Mouse (Mus musculus) CH12.LX (cell line): ENCODE results near the gene Elf1. TPM values are rescaled to one million over a fixed set of nuclear protein-coding genes. Genes with fewer than 3 reads are reported as not detected.

Experiments
- DNase-seq: peaks from one replicate; pipeline ENCODE4 v3.0.0-alpha.2; 2013; ENCODE audit errors: extremely low read depth
- H3K27ac ChIP-seq: 2 replicates; pipeline ENCODE4 v1.5.1; 2012; ENCODE audit warnings: low read depth, mild to moderate bottlenecking, control low read depth, moderate library complexity; ENCODE audit not compliant: insufficient read depth
- H3K27me3 ChIP-seq: replicated peaks from 2 replicates; pipeline ENCODE3; 2012; ENCODE audit warnings: inconsistent platforms
- H3K36me3 ChIP-seq, 2 experiments: replicated peaks in 1 of 2; 2 replicates each; pipeline versions ENCODE3 to v1.6.1; 2012; ENCODE audit warnings: inconsistent platforms in 1 of 2, low read length in 1 of 2, mild to moderate bottlenecking in 1 of 2, mixed read lengths in 1 of 2, moderate library complexity in 1 of 2; ENCODE audit not compliant: control insufficient read depth in 1 of 2, insufficient read depth in 1 of 2
- H3K4me1 ChIP-seq, 2 experiments: 2 replicates each; pipeline ENCODE4 v1.6.1; 2012; ENCODE audit warnings: inconsistent platforms in 1 of 2, moderate library complexity in 1 of 2; ENCODE audit not compliant: insufficient read depth in 2 of 2, control insufficient read depth in 1 of 2
- H3K4me2 ChIP-seq: 2 replicates; pipeline ENCODE4 v1.6.1; 2012; ENCODE audit warnings: low read depth, mild to moderate bottlenecking, control low read depth; ENCODE audit not compliant: poor library complexity, insufficient read depth, severe bottlenecking
- H3K4me3 ChIP-seq, 3 experiments: fragments of 150-350 bp in 1 of 3; sonication (generic) in 1 of 3; replicated peaks in 1 of 3; 2 replicates each; pipeline versions ENCODE3 to v1.5.1; 2011 to 2012; ENCODE audit warnings: low read depth in 2 of 3, low read length in 2 of 3, mild to moderate bottlenecking in 2 of 3, moderate library complexity in 2 of 3, control low read depth in 1 of 3, improper control_type of control experiment in 1 of 3, inconsistent platforms in 1 of 3, mixed read lengths in 1 of 3; ENCODE audit not compliant: poor library complexity in 1 of 3
- H3K79me2 ChIP-seq: replicated peaks from 2 replicates; pipeline ENCODE4 v1.6.1; 2012; ENCODE audit warnings: mild to moderate bottlenecking, moderate library complexity; ENCODE audit not compliant: control insufficient read depth, poor library complexity, insufficient read depth, severe bottlenecking; ENCODE audit errors: extremely low read depth
- H3K9ac ChIP-seq: 2 replicates; pipeline ENCODE4 v1.6.1; 2012; ENCODE audit warnings: low read depth, mild to moderate bottlenecking, control low read depth, moderate library complexity; ENCODE audit not compliant: insufficient read depth
- H3K9me3 ChIP-seq: replicated peaks from 2 replicates; pipeline ENCODE3; 2012; ENCODE audit warnings: low read length, inconsistent platforms, mixed read lengths
- CHD1 ChIP-seq: IDR thresholded peaks from 2 replicates; pipeline ENCODE4 v1.6.1; 2012; ENCODE audit warnings: low read depth, low read length, improper control_type of control experiment, inconsistent platforms
- CTCF ChIP-seq, 2 experiments: IDR thresholded peaks in 1 of 2; conservative IDR thresholded peaks in 1 of 2; 2 replicates each; pipeline ENCODE4 v1.5.1; 2011 to 2012; ENCODE audit warnings: low read depth in 2 of 2, low read length in 2 of 2, improper control_type of control experiment in 1 of 2, inconsistent platforms in 1 of 2, mild to moderate bottlenecking in 1 of 2, moderate library complexity in 1 of 2
- E2F4 ChIP-seq: IDR thresholded peaks from 2 replicates; pipeline ENCODE4 v1.6.1; 2011; ENCODE audit warnings: low read depth, low read length, improper control_type of control experiment; ENCODE audit not compliant: insufficient replicate concordance
- EP300 ChIP-seq: IDR thresholded peaks from 2 replicates; pipeline ENCODE4 v1.6.1; 2011; ENCODE audit warnings: low read length, improper control_type of control experiment
- GABPA ChIP-seq: IDR thresholded peaks from 2 replicates; pipeline ENCODE4 v1.6.1; 2012; ENCODE audit warnings: low read depth, low read length, improper control_type of control experiment, inconsistent platforms; ENCODE audit not compliant: insufficient replicate concordance
- HCFC1 ChIP-seq: IDR thresholded peaks from 2 replicates; pipeline ENCODE4 v1.6.1; 2012; ENCODE audit warnings: low read depth, mild to moderate bottlenecking, inconsistent platforms, low read length, improper control_type of control experiment
- MAX ChIP-seq: IDR thresholded peaks from 2 replicates; pipeline ENCODE4 v1.6.1; 2011; ENCODE audit warnings: low read length, improper control_type of control experiment
- MAZ ChIP-seq: IDR thresholded peaks from 2 replicates; pipeline ENCODE4 v1.6.1; 2012; ENCODE audit warnings: low read depth, mild to moderate bottlenecking, inconsistent platforms, low read length, improper control_type of control experiment, moderate library complexity
- MEF2A ChIP-seq: IDR thresholded peaks from 2 replicates; pipeline ENCODE4 v1.6.1; 2014; ENCODE audit warnings: low read depth, mild to moderate bottlenecking, inconsistent platforms, low read length, improper control_type of control experiment, borderline replicate concordance
- MXI1 ChIP-seq: IDR thresholded peaks from 2 replicates; pipeline ENCODE4 v1.6.1; 2011; ENCODE audit warnings: mild to moderate bottlenecking, low read depth, low read length, improper control_type of control experiment
- NELFE ChIP-seq: IDR thresholded peaks from 2 replicates; pipeline ENCODE4 v1.6.1; 2011; ENCODE audit warnings: low read depth, low read length, improper control_type of control experiment
- NRF1 ChIP-seq: IDR thresholded peaks from 2 replicates; pipeline ENCODE4 v1.6.1; 2014; ENCODE audit warnings: low read depth, mild to moderate bottlenecking, inconsistent platforms, low read length, improper control_type of control experiment, moderate library complexity
- POLR2A ChIP-seq: IDR thresholded peaks from 2 replicates; pipeline ENCODE4 v1.6.1; 2011; ENCODE audit warnings: low read depth, mild to moderate bottlenecking, improper control_type of control experiment, low read length
- RAD21 ChIP-seq: IDR thresholded peaks from 2 replicates; pipeline ENCODE4 v1.6.1; 2011; ENCODE audit warnings: low read depth, mild to moderate bottlenecking, low read length, improper control_type of control experiment, moderate library complexity
- RCOR1 ChIP-seq: conservative IDR thresholded peaks from 2 replicates; pipeline ENCODE4 v1.6.1; 2012; ENCODE audit warnings: low read depth, mild to moderate bottlenecking, inconsistent platforms, low read length, improper control_type of control experiment
- SIN3A ChIP-seq: IDR thresholded peaks from 2 replicates; pipeline ENCODE4 v1.6.1; 2012; ENCODE audit warnings: low read length, improper control_type of control experiment, inconsistent platforms
- TBP ChIP-seq: conservative IDR thresholded peaks from 2 replicates; pipeline ENCODE4 v1.6.1; 2011; ENCODE audit warnings: low read depth, low read length, improper control_type of control experiment
- TCF12 ChIP-seq: IDR thresholded peaks from 2 replicates; pipeline ENCODE4 v1.6.1; 2014; ENCODE audit warnings: low read depth, mild to moderate bottlenecking, inconsistent platforms, low read length, improper control_type of control experiment
- UBTF ChIP-seq: IDR thresholded peaks from 2 replicates; pipeline ENCODE4 v1.6.1; 2012; ENCODE audit warnings: low read depth, mild to moderate bottlenecking, inconsistent platforms, low read length, improper control_type of control experiment, moderate library complexity
- USF1 ChIP-seq: IDR thresholded peaks from 2 replicates; pipeline ENCODE4 v1.6.1; 2014; ENCODE audit warnings: low read depth, mild to moderate bottlenecking, inconsistent platforms, low read length, improper control_type of control experiment
- ZNF384 ChIP-seq: IDR thresholded peaks from 2 replicates; pipeline ENCODE4 v1.6.1; 2012; ENCODE audit warnings: low read depth, low read length, improper control_type of control experiment, inconsistent platforms
- dilution Hi-C: fragments of 300-500 bp; cut with MboI; formaldehyde crosslinking; loops from 2 replicates; pipeline ENCODE4 v1.14.3; 2020; ENCODE audit warnings: low sequenced_read_pairs; ENCODE audit not compliant: extremely low pct_unique_long_range_greater_than_20kb, extremely low pct_ligation_motif_present
- in situ Hi-C: fragments of 300-500 bp; cut with MboI; formaldehyde crosslinking; loops from 3 replicates; pipeline ENCODE4 v1.14.3; 2019; ENCODE audit warnings: low sequenced_read_pairs, low pct_ligation_motif_present, low pct_unique_long_range_greater_than_20kb, mixed read lengths
- polyA plus RNA-seq: library from polyadenylated mRNA; unstranded; fragments of >175 nt; gene quantifications from 2 replicates; pipeline ENCODE4 v1.2.1, GENCODE M21; 2012; ENCODE audit warnings: low read depth; ENCODE audit not compliant: insufficient read length
- total RNA-seq, 2 experiments: library from RNA; depleted of rRNA; stranded (reverse); fragments of 300-350 nt in 1 of 2; fragments of >200 nt in 1 of 2; gene quantifications; 2 replicates each; pipeline ENCODE4 v1.2.3; 2012 to 2014

Gene Elf1
- total and polyA plus RNA-seq, 3 experiments, result 37.1 to 71.7 (median 54.4) TPM

DNA sequence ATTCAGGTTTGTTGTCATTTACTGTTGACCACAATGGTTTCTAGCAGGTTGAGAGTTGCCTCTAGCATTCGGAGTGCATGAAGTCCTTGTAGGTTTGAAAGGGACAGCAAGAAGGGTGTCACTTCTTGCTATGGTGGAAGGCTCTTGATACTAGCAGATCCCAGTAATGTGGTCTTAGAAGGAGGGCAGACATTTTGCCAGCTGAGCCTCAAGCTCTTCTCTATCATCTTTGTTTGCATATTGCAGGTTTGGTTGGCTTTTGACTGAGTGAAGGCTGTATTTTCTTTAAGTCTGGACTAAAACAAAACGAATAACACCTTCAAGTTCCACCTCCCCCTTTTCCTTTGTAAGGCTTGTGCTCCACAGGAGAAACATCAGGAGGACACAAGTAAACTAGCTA is 35.8 kb downstream of the Elf1 start:
- DNase-seq, result no peak
- H3K9ac ChIP-seq, result peak overlapping the region; percentile 99
- peaks cover 60% of the 10 kb centered on the region for H3K79me2 ChIP-seq
- in situ Hi-C loops, result no loop called here
- H3K4me1 ChIP-seq, result peaks cover 0 to 20% of the 10 kb centered on the region in 2 experiments; a peak in 2 of 4 replicates
- peak overlapping the region; percentile 65 to 83 (median 69) for H3K4me3 ChIP-seq
- no peaks in the 10 kb centered on the region for H3K36me3 ChIP-seq
- dilution Hi-C loops, result no loop called here
- H3K4me2 ChIP-seq, result peak overlapping the region; percentile 95
- no peaks in the 10 kb centered on the region for H3K9me3 ChIP-seq
- no peaks in the 10 kb centered on the region for H3K27me3 ChIP-seq
- TF ChIP-seq TCF12 (no peak), TBP (no peak), RAD21 (no peak), POLR2A (no peak), NRF1 (no peak), UBTF (no peak), MXI1 (peak; percentile 13; the same call in 1 of the 2 replicates), NELFE (no peak), CHD1 (peak; percentile 58; the same call in 1 of the 2 replicates), RCOR1 (no peak), USF1 (no peak), E2F4 (no peak), HCFC1 (no peak), CTCF (conservative IDR thresholded peaks at IDR 0.05 in 1 of 2, IDR thresholded peaks at IDR 0.05 in 1 of 2; ENCODE audit: low read depth in 2 of 2, low read length in 2 of 2) (no peak), MAZ (no peak), EP300 (no peak), ZNF384 (no peak)
- peak overlapping the region; percentile 67 for H3K27ac ChIP-seq

GRCm38 (mm10) chr14:79517185-79517740 is 36.3 kb downstream of the Elf1 start:
- dilution Hi-C loops, result no loop called here

More at GRCm38 (mm10) chr14:79517185-79517740, 36.3 kb downstream of the Elf1 start:
- no peak for DNase-seq
- peak overlapping the region; percentile 95 for H3K4me2 ChIP-seq
- peak overlapping the region; percentile 67; the same call in 1 of the 2 replicates for H3K27ac ChIP-seq
- peaks cover 2 to 21% of the 10 kb centered on the region in 2 experiments for H3K4me1 ChIP-seq
- TF ChIP-seq USF1, result no peak
- TF ChIP-seq GABPA, result no peak
- no peak for TF ChIP-seq CTCF (conservative IDR thresholded peaks at IDR 0.05 in 1 of 2, IDR thresholded peaks at IDR 0.05 in 1 of 2; ENCODE audit: low read depth in 2 of 2, low read length in 2 of 2)
- TF ChIP-seq SIN3A, result 0 out of 2 replicates have a peak, but pooled peaks have one; percentile 14
- no peak for TF ChIP-seq MAX
- no peak for TF ChIP-seq MEF2A
- H3K9ac ChIP-seq, result peak overlapping the region; percentile 99
- H3K4me3 ChIP-seq, result peak overlapping the region; percentile 65 to 83 (median 69)
- H3K27me3 ChIP-seq, result no peaks in the 10 kb centered on the region
- no peaks in the 10 kb centered on the region for H3K9me3 ChIP-seq
- H3K36me3 ChIP-seq, result peaks cover 0 to 2% of the 10 kb centered on the region in 2 experiments
- H3K79me2 ChIP-seq, result peaks cover 65% of the 10 kb centered on the region
- in situ Hi-C loops, result no loop called here
